Mouse (Mus musculus) adrenal gland, postnatal 4 days (tissue): ENCODE data around the gene Hsp90aa1. TPM values are rescaled to one million over a fixed set of nuclear protein-coding genes. Genes with fewer than 3 reads are reported as not detected.
A peak's percentile ranks its signal among the peaks of the same experiment; 100 is the strongest.
"Not testable (repeated sequence)": the region's sequence is repeated elsewhere in the genome, so short reads cannot be mapped to it uniquely, and the experiment has no call there.

Source experiments
- DNase-seq, 2 experiments: peaks; one replicate each; pipeline ENCODE4 v3.0.0; 2021 to 2022; ENCODE audit warnings: low spot score in 2 of 2, mixed read lengths in 2 of 2
- total RNA-seq, 2 experiments: library from RNA; stranded (reverse); gene quantifications; 2 replicates each; pipeline ENCODE4 v1.2.3; 2021

Hsp90aa1 gene
- total RNA-seq, 2 experiments from 2014 or later = 258 to 326 TPM

- no peak for DNase-seq
Measured at GRCm38 (mm10) chr12:110699171-110699547, 3.4 kb downstream of the Hsp90aa1 start.

- DNase-seq = no peak
Measured at GRCm38 (mm10) chr12:110698523-110699170, 3.9 kb downstream of the Hsp90aa1 start.

GRCm38 (mm10) chr12:110698080-110698479 lies 4.4 kb downstream of the Hsp90aa1 start:
- DNase-seq = no peak

- no peak for DNase-seq
Measured at GRCm38 (mm10) chr12:110697457-110697856, 5.1 kb downstream of the Hsp90aa1 start.

- DNase-seq = no peak
Measured at GRCm38 (mm10) chr12:110696975-110697400, 5.5 kb downstream of the Hsp90aa1 start.

GRCm38 (mm10) chr12:110696173-110696974 lies 6.2 kb downstream of the Hsp90aa1 start:
- peak; percentile 98 to 99 for DNase-seq

GRCm38 (mm10) chr12:110695676-110696171 lies 6.8 kb downstream of the Hsp90aa1 start:
- peak; percentile 22 to 26 for DNase-seq

- not testable (repeated sequence) for DNase-seq
Measured at GRCm38 (mm10) chr12:110693378-110693777, 9.2 kb downstream of the Hsp90aa1 start.

GRCm38 (mm10) chr12:110689919-110690643 lies 12.4 kb downstream of the Hsp90aa1 start:
- DNase-seq = no peak

GRCm38 (mm10) chr12:110688921-110689320 lies 13.6 kb downstream of the Hsp90aa1 start:
- DNase-seq = not testable (repeated sequence)

GRCm38 (mm10) chr12:110687894-110688734 lies 14.4 kb downstream of the Hsp90aa1 start:
- DNase-seq = no peak

GRCm38 (mm10) chr12:110683580-110683979 lies 18.9 kb downstream of the Hsp90aa1 start:
- DNase-seq = no peak

GRCm38 (mm10) chr12:110682561-110683299 lies 19.8 kb downstream of the Hsp90aa1 start, which contains the start of gene 1700001K19Rik:
TSS of gene 1700001K19Rik (minus strand) at chr12:110682619.
- no peak for DNase-seq

GRCm38 (mm10) chr12:110681878-110682277 lies 20.6 kb downstream of the Hsp90aa1 start:
- no peak for DNase-seq

GRCm38 (mm10) chr12:110681191-110681590 lies 21.3 kb downstream of the Hsp90aa1 start:
- DNase-seq = no peak

- no peak for DNase-seq
Measured at GRCm38 (mm10) chr12:110674243-110674642, 28.3 kb downstream of the Hsp90aa1 start.

- DNase-seq = no peak
Measured at GRCm38 (mm10) chr12:110667466-110668077, 35.0 kb downstream of the Hsp90aa1 start.

- no peak for DNase-seq
Measured at GRCm38 (mm10) chr12:110661746-110662145, 40.8 kb downstream of the Hsp90aa1 start.

GRCm38 (mm10) chr12:110651464-110651863 lies 51.1 kb downstream of the Hsp90aa1 start:
- no peak for DNase-seq
